Mouse (Mus musculus): ENCODE data around the gene Acta1. TPM values are rescaled to one million over a fixed set of nuclear protein-coding genes. Genes with fewer than 3 reads are reported as not detected.
A peak's percentile ranks its signal among the peaks of the same experiment; 100 is the strongest.

Gene Acta1
- 102 and 120 TPM in 2 replicates for polyA plus RNA-seq (2016; fragmentation: Nextera tagmentation; extraction: Ambion mirVana)

- Histone ChIP-seq H3K36me3 (peaks cover 10% of the 10 kb centered on the region), H3K4me3 (replicated peaks) (no peak within 1 kb of the TSS), H3K27me3 (peaks cover 76% of the 10 kb centered on the region), H3K4me2 (no peak within 1 kb of the TSS), H3K9ac (replicated peaks) (no peak within 1 kb of the TSS), H3K4me1 (replicated peaks) (peaks cover 15% of the 10 kb centered on the region), H3K27ac (no peak within 1 kb of the TSS), H3K9me3 (no peaks in the 10 kb centered on the region)
- no peak for ATAC-seq (ENCODE audit: insufficient number of reproducible peaks, insufficient read depth, low FRiP score, low TSS enrichment, low read depth)
- 27% methylated on average over 15 of the region's 15 CpGs for WGBS
Measured at GRCm38 (mm10) chr8:123894502-123895097, at the start of gene Acta1. Acta1 (minus strand) TSS chr8:123894751.

GRCm38 (mm10) chr8:123929026-123929425, 34.5 kb upstream of the Acta1 start:
- no peak overlapping the region for H3K27ac ChIP-seq
- ATAC-seq (ENCODE audit: insufficient number of reproducible peaks, insufficient read depth, low FRiP score, low TSS enrichment, low read depth): no peak
- H3K4me2 ChIP-seq: no peak overlapping the region
- 96% methylated on average over 7 of the region's 7 CpGs for WGBS
- H3K36me3 ChIP-seq: peaks cover 81% of the 10 kb centered on the region
- no peaks in the 10 kb centered on the region for H3K27me3 ChIP-seq
- no peak overlapping the region for H3K9ac ChIP-seq (replicated peaks)
- H3K4me1 ChIP-seq (replicated peaks): no peaks in the 10 kb centered on the region
- H3K9me3 ChIP-seq: no peaks in the 10 kb centered on the region
- H3K4me3 ChIP-seq (replicated peaks): no peak overlapping the region

- no peak overlapping the region for H3K4me2 ChIP-seq
- 90% methylated on average over 3 of the region's 3 CpGs for WGBS
- ATAC-seq (ENCODE audit: insufficient number of reproducible peaks, insufficient read depth, low FRiP score, low TSS enrichment, low read depth): no peak
- no peak overlapping the region for H3K27ac ChIP-seq
- H3K4me1 ChIP-seq (replicated peaks): no peaks in the 10 kb centered on the region
- H3K36me3 ChIP-seq: peaks cover 90% of the 10 kb centered on the region
- no peak overlapping the region for H3K4me3 ChIP-seq (replicated peaks)
- H3K9ac ChIP-seq (replicated peaks): no peak overlapping the region
- H3K9me3 ChIP-seq: no peaks in the 10 kb centered on the region
- no peaks in the 10 kb centered on the region for H3K27me3 ChIP-seq
Measured at GRCm38 (mm10) chr8:123925671-123926070, 31.1 kb upstream of the Acta1 start.

GRCm38 (mm10) chr8:123924719-123925118, 30.2 kb upstream of the Acta1 start:
- Histone ChIP-seq H3K27ac (no peak overlapping the region), H3K9me3 (no peaks in the 10 kb centered on the region), H3K4me2 (no peak overlapping the region), H3K27me3 (no peaks in the 10 kb centered on the region), H3K9ac (replicated peaks) (no peak overlapping the region), H3K4me3 (replicated peaks) (no peak overlapping the region), H3K36me3 (peaks cover 90% of the 10 kb centered on the region), H3K4me1 (replicated peaks) (no peaks in the 10 kb centered on the region)
- 0 out of 2 replicates have a peak, but pooled peaks have one; percentile 37 for ATAC-seq (ENCODE audit: insufficient number of reproducible peaks, insufficient read depth, low FRiP score, low TSS enrichment, low read depth)
- 23% methylated on average over 2 of the region's 2 CpGs for WGBS

- Histone ChIP-seq H3K4me2 (no peak overlapping the region), H3K36me3 (peaks cover 98% of the 10 kb centered on the region), H3K27me3 (no peaks in the 10 kb centered on the region), H3K4me1 (replicated peaks) (no peaks in the 10 kb centered on the region), H3K27ac (no peak overlapping the region), H3K4me3 (replicated peaks) (no peak overlapping the region), H3K9ac (replicated peaks) (no peak overlapping the region), H3K9me3 (no peaks in the 10 kb centered on the region)
- 95% methylated on average over 3 of the region's 3 CpGs for WGBS
- ATAC-seq (ENCODE audit: insufficient number of reproducible peaks, insufficient read depth, low FRiP score, low TSS enrichment, low read depth): no peak
Measured at GRCm38 (mm10) chr8:123914635-123915034, 20.1 kb upstream of the Acta1 start.

GRCm38 (mm10) chr8:123912265-123912664, 17.7 kb upstream of the Acta1 start:
- ATAC-seq (ENCODE audit: insufficient number of reproducible peaks, insufficient read depth, low FRiP score, low TSS enrichment, low read depth): no peak
- no peaks in the 10 kb centered on the region for H3K4me1 ChIP-seq (replicated peaks)
- no peak overlapping the region for H3K9ac ChIP-seq (replicated peaks)
- 84% methylated on average over 4 of the region's 4 CpGs for WGBS
- H3K27me3 ChIP-seq: no peaks in the 10 kb centered on the region
- H3K4me2 ChIP-seq: no peak overlapping the region
- peaks cover 98% of the 10 kb centered on the region for H3K36me3 ChIP-seq
- H3K27ac ChIP-seq: no peak overlapping the region
- H3K9me3 ChIP-seq: no peaks in the 10 kb centered on the region
- H3K4me3 ChIP-seq (replicated peaks): no peak overlapping the region

GRCm38 (mm10) chr8:123907604-123908003, 13.1 kb upstream of the Acta1 start:
- no peak for ATAC-seq (ENCODE audit: insufficient number of reproducible peaks, insufficient read depth, low FRiP score, low TSS enrichment, low read depth)

GRCm38 (mm10) chr8:123902653-123903052, 8.1 kb upstream of the Acta1 start:
- Histone ChIP-seq H3K9me3 (no peaks in the 10 kb centered on the region), H3K4me2 (no peak overlapping the region), H3K27ac (no peak overlapping the region), H3K36me3 (peaks cover 87% of the 10 kb centered on the region), H3K9ac (replicated peaks) (no peak overlapping the region), H3K27me3 (no peaks in the 10 kb centered on the region; the same call in 1 of the 2 replicates), H3K4me1 (replicated peaks) (no peaks in the 10 kb centered on the region), H3K4me3 (replicated peaks) (no peak overlapping the region)
- 89% methylated on average over 7 of the region's 7 CpGs for WGBS
- ATAC-seq (ENCODE audit: insufficient number of reproducible peaks, insufficient read depth, low FRiP score, low TSS enrichment, low read depth): no peak

More at GRCm38 (mm10) chr8:123907604-123908003, 13.1 kb upstream of the Acta1 start:
- H3K4me1 ChIP-seq (replicated peaks): no peaks in the 10 kb centered on the region
- no peak overlapping the region for H3K9ac ChIP-seq (replicated peaks)
- no peak overlapping the region for H3K27ac ChIP-seq
- no peaks in the 10 kb centered on the region for H3K27me3 ChIP-seq
- peaks cover 96% of the 10 kb centered on the region for H3K36me3 ChIP-seq
- H3K4me2 ChIP-seq: no peak overlapping the region
- no peak overlapping the region for H3K4me3 ChIP-seq (replicated peaks)
- WGBS: 94% methylated on average over 6 of the region's 6 CpGs
- no peaks in the 10 kb centered on the region for H3K9me3 ChIP-seq

GRCm38 (mm10) chr8:123899366-123899765, 4.8 kb upstream of the Acta1 start:
- Histone ChIP-seq H3K36me3 (peaks cover 58% of the 10 kb centered on the region), H3K27ac (no peak overlapping the region), H3K27me3 (peaks cover 32% of the 10 kb centered on the region), H3K9me3 (no peaks in the 10 kb centered on the region), H3K4me1 (replicated peaks) (no peaks in the 10 kb centered on the region), H3K9ac (replicated peaks) (no peak overlapping the region), H3K4me2 (no peak overlapping the region), H3K4me3 (replicated peaks) (no peak overlapping the region)
- WGBS: 90% methylated on average over 7 of the region's 7 CpGs
- ATAC-seq (ENCODE audit: insufficient number of reproducible peaks, insufficient read depth, low FRiP score, low TSS enrichment, low read depth): no peak

- Histone ChIP-seq H3K27me3 (peaks cover 40% of the 10 kb centered on the region), H3K27ac (no peak overlapping the region), H3K9ac (replicated peaks) (no peak overlapping the region), H3K9me3 (no peaks in the 10 kb centered on the region), H3K36me3 (peaks cover 50% of the 10 kb centered on the region), H3K4me3 (replicated peaks) (no peak overlapping the region), H3K4me2 (no peak overlapping the region), H3K4me1 (replicated peaks) (no peaks in the 10 kb centered on the region)
- 86% methylated on average over 5 of the region's 5 CpGs for WGBS
- no peak for ATAC-seq (ENCODE audit: insufficient number of reproducible peaks, insufficient read depth, low FRiP score, low TSS enrichment, low read depth)
Measured at GRCm38 (mm10) chr8:123898576-123898975, 4.0 kb upstream of the Acta1 start.

GRCm38 (mm10) chr8:123896774-123897173, 2.2 kb upstream of the Acta1 start:
- Histone ChIP-seq H3K4me2 (no peak overlapping the region), H3K9me3 (no peaks in the 10 kb centered on the region), H3K27me3 (peaks cover 58% of the 10 kb centered on the region), H3K36me3 (peaks cover 32% of the 10 kb centered on the region), H3K4me1 (replicated peaks) (peaks cover 11% of the 10 kb centered on the region), H3K4me3 (replicated peaks) (no peak overlapping the region), H3K27ac (no peak overlapping the region), H3K9ac (replicated peaks) (no peak overlapping the region)
- 55% methylated on average over 10 of the region's 10 CpGs for WGBS
- no peak for ATAC-seq (ENCODE audit: insufficient number of reproducible peaks, insufficient read depth, low FRiP score, low TSS enrichment, low read depth)

- H3K4me2 ChIP-seq: no peak overlapping the region
- H3K27ac ChIP-seq: no peak overlapping the region
- ATAC-seq (ENCODE audit: insufficient number of reproducible peaks, insufficient read depth, low FRiP score, low TSS enrichment, low read depth): no peak
- no peak overlapping the region for H3K4me3 ChIP-seq (replicated peaks)
- H3K9me3 ChIP-seq: no peaks in the 10 kb centered on the region
- H3K4me1 ChIP-seq (replicated peaks): peaks cover 15% of the 10 kb centered on the region
- H3K27me3 ChIP-seq: peaks cover 62% of the 10 kb centered on the region
- H3K9ac ChIP-seq (replicated peaks): no peak overlapping the region
- peaks cover 28% of the 10 kb centered on the region for H3K36me3 ChIP-seq
- WGBS: 54% methylated on average over 14 of the region's 14 CpGs
Measured at GRCm38 (mm10) chr8:123896366-123896761, 1.8 kb upstream of the Acta1 start.
